Mouse (Mus musculus) retina, postnatal 1 day (tissue): ENCODE results near the gene Gpr3.

Source experiments
- DNase-seq: peaks from one replicate; pipeline ENCODE4 v3.0.0-alpha.2; 2012

Gene Gpr3

GRCm38 (mm10) chr4:133233285-133233976 lies 21.1 kb upstream of the Gpr3 start:
- peak; percentile 41 for DNase-seq

GRCm38 (mm10) chr4:133229582-133229981 lies 17.2 kb upstream of the Gpr3 start:
- DNase-seq: peak; percentile 53

GRCm38 (mm10) chr4:133227636-133228035 lies 15.3 kb upstream of the Gpr3 start:
- peak; percentile 38 for DNase-seq

- DNase-seq: no peak
Observed at GRCm38 (mm10) chr4:133226073-133226472, 13.7 kb upstream of the Gpr3 start.

- DNase-seq: no peak
Observed at GRCm38 (mm10) chr4:133223875-133224274, 11.5 kb upstream of the Gpr3 start.

- no peak for DNase-seq
Observed at GRCm38 (mm10) chr4:133221701-133222100, 9.4 kb upstream of the Gpr3 start.

GRCm38 (mm10) chr4:133220656-133221055 lies 8.3 kb upstream of the Gpr3 start:
- DNase-seq: peak; percentile 50

- DNase-seq: no peak
Observed at GRCm38 (mm10) chr4:133218745-133219144, 6.4 kb upstream of the Gpr3 start.

- peak; percentile 85 for DNase-seq
Observed at GRCm38 (mm10) chr4:133217641-133218040, 5.3 kb upstream of the Gpr3 start.

- no peak for DNase-seq
Observed at GRCm38 (mm10) chr4:133213661-133214060, 1.3 kb upstream of the Gpr3 start.

- DNase-seq: peak; percentile 64
Observed at GRCm38 (mm10) chr4:133213268-133213590, 893 bp upstream of the Gpr3 start.

- peak; percentile 90 for DNase-seq
Observed at GRCm38 (mm10) chr4:133212562-133213267, 379 bp upstream of the Gpr3 start.

- DNase-seq: no peak
Observed at GRCm38 (mm10) chr4:133210788-133211390, 1.4 kb downstream of the Gpr3 start.

- no peak for DNase-seq
Observed at GRCm38 (mm10) chr4:133210023-133210787, 2.1 kb downstream of the Gpr3 start.

- DNase-seq: peak; percentile 78
Observed at GRCm38 (mm10) chr4:133209366-133209765, 3.0 kb downstream of the Gpr3 start.

- peak; percentile 33 for DNase-seq
Observed at GRCm38 (mm10) chr4:133204379-133204778, 8.0 kb downstream of the Gpr3 start.

GRCm38 (mm10) chr4:133203591-133203990 lies 8.7 kb downstream of the Gpr3 start:
- DNase-seq: peak; percentile 48

- DNase-seq: no peak
Observed at GRCm38 (mm10) chr4:133202254-133202653, 10.1 kb downstream of the Gpr3 start.

- DNase-seq: peak; percentile 59
Observed at GRCm38 (mm10) chr4:133201006-133201771, 11.1 kb downstream of the Gpr3 start.

GRCm38 (mm10) chr4:133200343-133200742 lies 12.0 kb downstream of the Gpr3 start:
- peak; percentile 45 for DNase-seq

GRCm38 (mm10) chr4:133199743-133200142 lies 12.6 kb downstream of the Gpr3 start:
- DNase-seq: no peak
